ENCODE assay signal across 18 mouse cellular contexts in the genomic region with DNA sequence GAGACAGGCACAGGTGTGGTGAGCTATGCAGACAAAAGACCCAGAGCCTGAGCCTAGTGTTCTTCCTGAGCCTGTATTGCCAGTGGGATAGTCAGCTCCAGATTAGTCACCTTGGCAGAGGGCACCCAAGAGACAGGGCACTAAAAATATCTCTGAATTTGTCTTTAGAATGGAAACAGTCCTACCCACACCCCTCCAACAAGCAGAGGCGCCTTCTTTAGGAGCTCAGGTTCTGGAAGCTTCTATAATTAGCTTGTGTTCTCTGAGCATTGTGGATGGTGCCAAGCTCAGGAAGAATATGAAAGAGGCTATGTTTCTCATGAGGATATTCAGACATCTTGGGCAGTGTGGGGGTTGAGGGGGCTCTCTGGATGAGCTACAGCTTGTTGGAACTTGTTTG. TPM values are rescaled to one million over a fixed set of nuclear protein-coding genes. Genes with fewer than 3 reads are reported as not detected.
A peak's percentile ranks its signal among the peaks of the same experiment; 100 is the strongest.
DNase-seq lines count a peak whose midpoint lies in the region; ATAC-seq and TF ChIP-seq lines count a peak whose summit lies in the region.
"Had no signal": no experiment of that assay in that cellular context is flagged by ENCODE, and none has a peak within 500 bp of the region (broad histone marks: within the 10 kb centered on the region; RNA-seq: fewer than 3 reads in every experiment).

No protein-coding gene starts in this region.

- H3K9ac ChIP-seq in heart, adult 2 months (ENCODE audit: low read depth, low read length), result no peak overlapping the region
- H3K9ac ChIP-seq in heart, embryonic 11.5 days (ENCODE audit: low read depth, low read length), result no peak overlapping the region
- H3K9ac ChIP-seq in midbrain, embryonic 11.5 days (ENCODE audit: low read length), result no peak overlapping the region
- no peak overlapping the region for H3K9ac ChIP-seq in midbrain, embryonic 15.5 days
- H3K9ac ChIP-seq in kidney, embryonic 16.5 days (replicated peaks; ENCODE audit: low read length), result no peak overlapping the region
- H3K9ac ChIP-seq: forebrain, embryonic 12.5 days; hindbrain, embryonic 15.5 days; intestine, embryonic 15.5 days; midbrain, embryonic 12.5 days had no signal

- 0 out of 2 replicates have a peak, but pooled peaks have one; percentile 38 for TF ChIP-seq POLR2A in heart, adult 2 months (IDR thresholded peaks at IDR 0.05; ENCODE audit: insufficient read depth, low read depth, low read length)

- H3K36me3 ChIP-seq in heart, adult 2 months (ENCODE audit: control insufficient read depth, insufficient read depth, low read length), result no peaks in the 10 kb centered on the region
- H3K36me3 ChIP-seq in heart, embryonic 11.5 days (ENCODE audit: control insufficient read depth, insufficient read depth, low read length), result no peaks in the 10 kb centered on the region
- H3K36me3 ChIP-seq in midbrain, embryonic 11.5 days (ENCODE audit: control insufficient read depth, insufficient read depth, low read length), result no peaks in the 10 kb centered on the region
- H3K36me3 ChIP-seq in midbrain, embryonic 15.5 days (replicated peaks), result no peaks in the 10 kb centered on the region
- no peaks in the 10 kb centered on the region for H3K36me3 ChIP-seq in kidney, embryonic 16.5 days (ENCODE audit: insufficient read depth, low read length)
- H3K36me3 ChIP-seq: forebrain, embryonic 12.5 days; hindbrain, embryonic 15.5 days; intestine, embryonic 15.5 days; midbrain, embryonic 12.5 days had no signal

- no peak overlapping the region for H3K4me2 ChIP-seq in heart, embryonic 11.5 days
- H3K4me2 ChIP-seq in midbrain, embryonic 11.5 days, result no peak overlapping the region
- no peak overlapping the region for H3K4me2 ChIP-seq in midbrain, embryonic 15.5 days
- no peak overlapping the region for H3K4me2 ChIP-seq in kidney, embryonic 16.5 days (replicated peaks; ENCODE audit: low read depth, low read length)
- H3K4me2 ChIP-seq: forebrain, embryonic 12.5 days; hindbrain, embryonic 15.5 days; intestine, embryonic 15.5 days; midbrain, embryonic 12.5 days had no signal

- peak overlapping the region; percentile 85 for H3K27ac ChIP-seq in heart, adult 2 months
- H3K27ac ChIP-seq in heart, embryonic 11.5 days (ENCODE audit: low read depth, low read length), result no peak overlapping the region
- no peak overlapping the region for H3K27ac ChIP-seq in midbrain, embryonic 11.5 days (ENCODE audit: low read depth, low read length)
- H3K27ac ChIP-seq in midbrain, embryonic 15.5 days, result no peak overlapping the region
- no peak overlapping the region for H3K27ac ChIP-seq in kidney, embryonic 16.5 days (ENCODE audit: low read length)
- H3K27ac ChIP-seq: forebrain, embryonic 12.5 days; hindbrain, embryonic 15.5 days; intestine, embryonic 15.5 days; midbrain, embryonic 12.5 days had no signal

- intact Hi-C loops in heart, adult 2 months (cut with DNase I), result no loop called here
- intact Hi-C loops in heart, postnatal 10 days (cut with DNase I), result no loop called here

- peak in 1 of 2 experiments; percentile 47 for DNase-seq in heart, adult 2 months
- peak; percentile 33 for DNase-seq in midbrain, embryonic 11.5 days (ENCODE audit: low spot score, missing footprints)
- peak; percentile 42 to 63 for DNase-seq in heart, postnatal 10 days
- DNase-seq in natural killer cell, adult 2 months (ENCODE audit: low spot score in 2 of 2), result no peak
- DNase-seq: adrenal gland, adult 2 months; cerebellum, adult 9-10 months; kidney, adult 9 months; kidney, postnatal 4 days; liver had no signal

- H3K27me3 ChIP-seq in heart, adult 2 months (ENCODE audit: control insufficient read depth, insufficient read depth, low read length), result no peaks in the 10 kb centered on the region
- peaks cover 3% of the 10 kb centered on the region; the same call in 1 of the 2 replicates for H3K27me3 ChIP-seq in heart, embryonic 11.5 days (ENCODE audit: control insufficient read depth, insufficient read depth, low read length)
- no peaks in the 10 kb centered on the region for H3K27me3 ChIP-seq in midbrain, embryonic 11.5 days (ENCODE audit: control insufficient read depth, insufficient read depth, low read length)
- no peaks in the 10 kb centered on the region for H3K27me3 ChIP-seq in midbrain, embryonic 15.5 days (replicated peaks)
- H3K27me3 ChIP-seq in kidney, embryonic 16.5 days (ENCODE audit: insufficient read depth, low read length), result no peaks in the 10 kb centered on the region
- H3K27me3 ChIP-seq: forebrain, embryonic 12.5 days; hindbrain, embryonic 15.5 days; intestine, embryonic 15.5 days had no signal

- peaks cover 5% of the 10 kb centered on the region for H3K4me1 ChIP-seq in heart, adult 2 months (ENCODE audit: control insufficient read depth, insufficient read depth, low read length)
- H3K4me1 ChIP-seq in heart, embryonic 11.5 days (ENCODE audit: control insufficient read depth, insufficient read depth, low read length), result peaks cover 34% of the 10 kb centered on the region
- H3K4me1 ChIP-seq in midbrain, embryonic 11.5 days (ENCODE audit: control insufficient read depth, insufficient read depth, low read length), result 0 out of 2 replicates have a peak, but pooled peaks cover 4% of the 10 kb centered on the region
- peaks cover 21% of the 10 kb centered on the region for H3K4me1 ChIP-seq in midbrain, embryonic 15.5 days
- H3K4me1 ChIP-seq in kidney, embryonic 16.5 days (ENCODE audit: insufficient read depth, low read length), result peaks cover 6% of the 10 kb centered on the region; the same call in 1 of the 2 replicates

- TF ChIP-seq CTCF in heart, adult 2 months (IDR thresholded peaks at IDR 0.05), result peak; percentile 21

- TF ChIP-seq EP300 in heart, adult 2 months (IDR thresholded peaks at IDR 0.05; ENCODE audit: insufficient read depth, low read depth, low read length), result 0 out of 2 replicates have a peak, but pooled peaks have one; percentile 32

- 60% methylated on average over 1 of the region's 1 CpGs for WGBS in heart, adult 2 months
- 52% methylated on average over 1 of the region's 1 CpGs for WGBS in heart, embryonic 11.5 days (ENCODE audit: insufficient replicate concordance)
- WGBS in midbrain, embryonic 11.5 days, result 93% methylated on average over 1 of the region's 1 CpGs
- WGBS in midbrain, embryonic 15.5 days, result 77% methylated on average over 1 of the region's 1 CpGs
- 93% methylated on average over 1 of the region's 1 CpGs for WGBS in kidney, embryonic 16.5 days

- no peaks in the 10 kb centered on the region for H3K9me3 ChIP-seq in heart, embryonic 11.5 days (replicated peaks; ENCODE audit: control insufficient read depth, low read length)
- no peaks in the 10 kb centered on the region for H3K9me3 ChIP-seq in midbrain, embryonic 11.5 days (ENCODE audit: control insufficient read depth, low read length)
- no peaks in the 10 kb centered on the region for H3K9me3 ChIP-seq in midbrain, embryonic 15.5 days
- H3K9me3 ChIP-seq in kidney, embryonic 16.5 days (ENCODE audit: low read length), result no peaks in the 10 kb centered on the region
- H3K9me3 ChIP-seq: forebrain, embryonic 12.5 days; hindbrain, embryonic 15.5 days; intestine, embryonic 15.5 days; midbrain, embryonic 12.5 days had no signal

- H3K4me3 ChIP-seq in heart, adult 2 months, result no peak overlapping the region
- no peak overlapping the region for H3K4me3 ChIP-seq in heart, embryonic 11.5 days (ENCODE audit: low read depth, low read length)
- H3K4me3 ChIP-seq in midbrain, embryonic 11.5 days (ENCODE audit: low read depth, low read length), result no peak overlapping the region
- no peak overlapping the region for H3K4me3 ChIP-seq in midbrain, embryonic 15.5 days
- H3K4me3 ChIP-seq in kidney, embryonic 16.5 days (ENCODE audit: low read length), result no peak overlapping the region
- H3K4me3 ChIP-seq: forebrain, embryonic 12.5 days; hindbrain, embryonic 15.5 days; intestine, embryonic 15.5 days; midbrain, embryonic 12.5 days had no signal

- H3K79me2 ChIP-seq in heart, adult 2 months (replicated peaks; ENCODE audit: control insufficient read depth, insufficient read depth, low read length), result no peaks in the 10 kb centered on the region

- ATAC-seq in heart, embryonic 11.5 days (replicated peaks; ENCODE audit: insufficient number of reproducible peaks, low FRiP score, low TSS enrichment), result no peak
- no peak for ATAC-seq in midbrain, embryonic 11.5 days (ENCODE audit: low FRiP score)
- ATAC-seq in midbrain, embryonic 15.5 days (replicated peaks), result no peak
- ATAC-seq in kidney, embryonic 16.5 days (ENCODE audit: low FRiP score, low TSS enrichment), result no peak
- ATAC-seq: intestine, embryonic 15.5 days; lung, postnatal 0 days had no signal

RNA-seq across cellular contexts. Expression of gene Camk1g, which starts 37.4 kb away (rescaled TPM):
- under 1 TPM in 1 of 2 experiments, not detected in 1; 0.16 TPM for total RNA-seq in heart, adult 2 months (2021)
- polyA plus RNA-seq in heart, adult 2 months (2012; rRNA removed), result 2.8 and 2.9 TPM in 2 replicates
- 7.2 and 8.1 TPM in 2 replicates for polyA plus RNA-seq in heart, embryonic 11.5 days (2014; fragmentation: Nextera tagmentation; extraction: Ambion mirVana)
- polyA plus RNA-seq in midbrain, embryonic 11.5 days (2014; fragmentation: Nextera tagmentation; extraction: Ambion mirVana), result 17.1 and 20.1 TPM in 2 replicates
- polyA plus RNA-seq in midbrain, embryonic 15.5 days (2015; fragmentation: Nextera tagmentation; extraction: Ambion mirVana), result 54.4 and 57.0 TPM in 2 replicates
- 1 to 10 TPM; 1.4 to 1.6 TPM for total RNA-seq in heart, postnatal 10 days (2021)
- polyA plus RNA-seq in kidney, embryonic 16.5 days (2015; fragmentation: Nextera tagmentation; extraction: Ambion mirVana), result 14.1 and 16.2 TPM in 2 replicates
- total RNA-seq: adrenal gland, adult 2 months; granulocyte monocyte progenitor cell, adult 5-6 weeks had no signal

RNA-seq across cellular contexts. Expression of gene G0s2, which starts 59.7 kb away (rescaled TPM):
- 10 to 100 TPM; 44.8 to 57.9 TPM for total RNA-seq in heart, adult 2 months (2021)
- 200 and 229 TPM in 2 replicates for polyA plus RNA-seq in heart, adult 2 months (2012; rRNA removed)
- 38.5 and 45.3 TPM in 2 replicates for polyA plus RNA-seq in heart, embryonic 11.5 days (2014; fragmentation: Nextera tagmentation; extraction: Ambion mirVana)
- 7.9 and 11.4 TPM in 2 replicates for polyA plus RNA-seq in midbrain, embryonic 11.5 days (2014; fragmentation: Nextera tagmentation; extraction: Ambion mirVana)
- polyA plus RNA-seq in midbrain, embryonic 15.5 days (2015; fragmentation: Nextera tagmentation; extraction: Ambion mirVana), result 5.3 and 6.6 TPM in 2 replicates
- 10 to 100 TPM; 51.2 to 51.4 TPM for total RNA-seq in heart, postnatal 10 days (2021)
- polyA plus RNA-seq in kidney, embryonic 16.5 days (2015; fragmentation: Nextera tagmentation; extraction: Ambion mirVana), result 39.8 and 55.9 TPM in 2 replicates

Comparison
In these comparisons a context has a peak if more than half of its experiments do, and no peak if none do; other contexts are left out.
1. DNase-seq: peak in midbrain, embryonic 11.5 days (single experiment) and heart, postnatal 10 days (2 of 2); none in natural killer cell, adult 2 months (0 of 2).